Mouse (Mus musculus) myocyte (in vitro differentiated cells): Measurements from ENCODE around the gene Zfp740. TPM values are rescaled to one million over a fixed set of nuclear protein-coding genes. Genes with fewer than 3 reads are reported as not detected.

Experiments
- H3K27me3 ChIP-seq: one replicate; pipeline ENCODE4 v1.6.1; 2011; ENCODE audit not compliant: control insufficient read depth, insufficient read depth, insufficient read length
- H3K36me3 ChIP-seq: one replicate; pipeline ENCODE4 v1.6.1; 2011; ENCODE audit not compliant: control insufficient read depth, insufficient read depth
- H3K4me2 ChIP-seq: one replicate; pipeline ENCODE4 v1.6.1; 2011; ENCODE audit warnings: low read depth, control low read depth
- H3K4me3 ChIP-seq: one replicate; pipeline ENCODE4 v1.5.1; 2011; ENCODE audit warnings: mild to moderate bottlenecking, control low read depth, moderate library complexity
- H3K79me2 ChIP-seq: one replicate; pipeline ENCODE4 v1.6.1; 2011; ENCODE audit not compliant: control insufficient read depth, insufficient read depth
- H3ac ChIP-seq: one replicate; pipeline ENCODE4 v1.6.1; 2011; ENCODE audit not compliant: control insufficient read depth, insufficient read length
- CEBPB ChIP-seq: IDR thresholded peaks from 2 replicates; pipeline ENCODE4 v1.6.1; 2011; ENCODE audit warnings: mild to moderate bottlenecking, moderate library complexity; ENCODE audit not compliant: poor library complexity, insufficient read depth, severe bottlenecking
- E2F4 ChIP-seq: IDR thresholded peaks from one replicate; pipeline ENCODE4 v1.6.1; 2011; ENCODE audit warnings: mild to moderate bottlenecking, control low read depth, moderate library complexity; ENCODE audit not compliant: insufficient read depth
- MAX ChIP-seq: IDR thresholded peaks from one replicate; pipeline ENCODE4 v1.6.1; 2011; ENCODE audit warnings: low read depth, mild to moderate bottlenecking, control low read depth
- MYOD1 ChIP-seq, 3 experiments: IDR thresholded peaks; one replicate each; pipeline ENCODE4 v1.6.1; 2011; ENCODE audit warnings: control low read depth in 2 of 3, low read depth in 2 of 3, mild to moderate bottlenecking in 2 of 3, moderate library complexity in 1 of 3; ENCODE audit not compliant: insufficient read length in 2 of 3, control insufficient read depth in 1 of 3
- MYOG ChIP-seq, 3 experiments: IDR thresholded peaks; one replicate each; pipeline ENCODE4 v1.6.1; 2011; ENCODE audit warnings: control low read depth in 2 of 3, low read depth in 2 of 3, mild to moderate bottlenecking in 2 of 3; ENCODE audit not compliant: insufficient read length in 2 of 3, control insufficient read depth in 1 of 3, insufficient read depth in 1 of 3
- POLR2A ChIP-seq: IDR thresholded peaks from one replicate; pipeline ENCODE4 v1.6.1; 2011; ENCODE audit warnings: low read depth, mild to moderate bottlenecking, control low read depth, moderate library complexity; ENCODE audit not compliant: insufficient read length
- POLR2AphosphoS2 ChIP-seq: IDR thresholded peaks from one replicate; pipeline ENCODE4 v1.6.1; 2011; ENCODE audit warnings: low read depth, control low read depth; ENCODE audit not compliant: insufficient read length
- REST ChIP-seq: IDR thresholded peaks from one replicate; pipeline ENCODE4 v1.6.1; 2011; ENCODE audit warnings: mild to moderate bottlenecking, control low read depth, moderate library complexity; ENCODE audit not compliant: insufficient read depth, insufficient read length
- SRF ChIP-seq: IDR thresholded peaks from one replicate; pipeline ENCODE4 v1.6.1; 2011; ENCODE audit warnings: low read depth; ENCODE audit not compliant: control insufficient read depth, insufficient read length
- TCF12 ChIP-seq: IDR thresholded peaks from one replicate; pipeline ENCODE4 v1.6.1; 2011; ENCODE audit warnings: mild to moderate bottlenecking, control low read depth; ENCODE audit not compliant: poor library complexity, insufficient read depth, severe bottlenecking
- TCF3 ChIP-seq: IDR thresholded peaks from one replicate; pipeline ENCODE4 v1.6.1; 2011; ENCODE audit warnings: low read depth, control low read depth; ENCODE audit not compliant: insufficient read length
- USF1 ChIP-seq: IDR thresholded peaks from one replicate; pipeline ENCODE4 v1.6.1; 2011; ENCODE audit warnings: low read depth, mild to moderate bottlenecking, control low read depth, moderate library complexity
- polyA plus RNA-seq: library from polyadenylated mRNA; unstranded; fragments of >200 nt; fragmentation: generic; extraction: Trizol; gene quantifications from one replicate; pipeline ENCODE4 v1.2.1, GENCODE M21; 2012; ENCODE audit warnings: missing spikeins

Gene Zfp740
- polyA plus RNA-seq, 1 experiment = 42.3 TPM

DNA sequence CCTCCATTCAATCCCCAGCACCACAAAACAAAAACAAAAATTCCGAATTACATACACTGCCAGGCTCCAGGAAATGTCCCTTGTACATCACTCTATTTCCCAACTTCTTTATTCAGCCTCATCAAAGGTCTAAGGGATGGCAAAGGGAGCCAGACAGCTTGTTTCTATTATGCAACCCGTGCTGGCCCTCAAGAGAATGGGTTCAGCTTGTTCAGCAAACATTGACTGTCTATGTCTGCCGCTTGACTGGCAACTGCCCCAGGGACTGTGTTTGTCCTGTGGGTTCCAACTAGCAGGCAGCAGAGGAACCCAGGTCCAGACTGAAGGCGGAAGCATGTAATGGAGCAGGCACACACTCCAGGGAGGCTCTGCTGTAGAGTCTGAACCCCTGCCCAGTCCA, 4.2 kb upstream of the Zfp740 start:
- Histone ChIP-seq H3K4me3 (no peak overlapping the region), H3K27me3 (no peaks in the 10 kb centered on the region), H3K4me2 (no peak overlapping the region), H3K79me2 (no peaks in the 10 kb centered on the region), H3ac (no peak overlapping the region), H3K36me3 (no peaks in the 10 kb centered on the region)
- TF ChIP-seq TCF3 (no peak), MAX (no peak), MYOG (IDR thresholded peaks at IDR 0.05; ENCODE audit: control insufficient read depth in 1 of 3, insufficient read depth in 1 of 3, insufficient read length in 2 of 3, low read depth in 2 of 3) (no peak), CEBPB (no peak), REST (no peak), POLR2AphosphoS2 (no peak), TCF12 (no peak)

- H3K36me3 ChIP-seq = peaks cover 36% of the 10 kb centered on the region
- no peaks in the 10 kb centered on the region for H3K27me3 ChIP-seq
- H3K79me2 ChIP-seq = peaks cover 37% of the 10 kb centered on the region
- peak in 1 of 3 experiments; percentile 10 for TF ChIP-seq MYOD1 (IDR thresholded peaks at IDR 0.05; ENCODE audit: control insufficient read depth in 1 of 3, insufficient read length in 2 of 3, low read depth in 2 of 3)
- TF ChIP-seq POLR2AphosphoS2 = peak; percentile 51
- peak in 1 of 3 experiments; percentile 41 for TF ChIP-seq MYOG (IDR thresholded peaks at IDR 0.05; ENCODE audit: control insufficient read depth in 1 of 3, insufficient read depth in 1 of 3, insufficient read length in 2 of 3, low read depth in 2 of 3)
- TF ChIP-seq REST = no peak
- peak; percentile 35 for TF ChIP-seq SRF
- TF ChIP-seq USF1 = no peak
- TF ChIP-seq CEBPB = no peak
- no peak for TF ChIP-seq TCF12
- no peak for TF ChIP-seq E2F4
- no peak for TF ChIP-seq TCF3
- TF ChIP-seq MAX = no peak
- TF ChIP-seq POLR2A = peak; percentile 46
- peak overlapping the region; percentile 59 for H3K4me3 ChIP-seq
- peak overlapping the region; percentile 73 for H3ac ChIP-seq
- H3K4me2 ChIP-seq = peak overlapping the region; percentile 87
Measured at GRCm38 (mm10) chr15:102203835-102204381, 859 bp downstream of the Zfp740 start.

DNA sequence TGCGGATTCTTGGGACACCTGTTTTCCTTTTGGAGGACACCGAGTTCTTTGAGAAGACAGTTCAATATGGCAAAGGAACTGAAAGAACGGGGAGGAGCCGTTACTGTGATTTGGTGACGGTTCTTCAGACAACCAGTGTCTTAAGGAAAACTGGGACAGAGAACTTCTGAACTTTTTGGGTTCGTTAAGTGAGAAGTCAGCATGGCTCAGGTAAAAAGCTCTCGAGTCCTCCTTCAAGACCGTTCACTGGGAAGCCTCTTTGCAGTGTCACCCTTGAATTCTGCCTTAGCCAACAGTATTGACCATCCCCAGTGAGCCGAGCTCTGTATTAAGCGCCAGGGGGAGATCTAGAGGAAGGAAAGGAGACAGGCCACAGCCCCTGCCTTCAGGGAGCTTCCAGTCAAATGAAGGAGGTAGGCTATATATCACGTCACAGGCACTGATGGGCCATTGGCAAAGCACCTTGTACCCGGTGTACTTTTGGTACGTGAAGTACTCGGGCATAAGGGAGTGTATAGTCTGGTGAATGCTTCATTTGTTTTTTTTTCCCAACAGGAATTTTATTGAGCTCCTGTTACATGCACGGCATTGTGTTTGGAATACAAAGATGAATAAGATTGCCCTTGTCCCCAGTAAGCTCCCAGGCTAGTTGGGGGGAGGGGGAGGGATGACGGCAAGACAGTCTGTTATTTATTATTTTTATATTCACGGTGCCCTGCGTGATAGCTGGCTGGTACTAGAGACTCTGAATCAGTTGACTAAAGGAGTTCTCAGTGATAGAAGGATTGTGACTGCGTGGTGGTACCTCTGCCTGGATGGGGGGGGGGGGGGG, 1.8 kb downstream of the Zfp740 start, which contains the start of gene Csad:
Gene Csad, minus strand, starts transcription at position 51 of the 832 bp plus-strand sequence.
- H3K79me2 ChIP-seq = peaks cover 37% of the 10 kb centered on the region
- H3ac ChIP-seq = peak within 1 kb of the TSS; percentile 73
- H3K27me3 ChIP-seq = no peaks in the 10 kb centered on the region
- peak within 1 kb of the TSS; percentile 59 for H3K4me3 ChIP-seq
- peak within 1 kb of the TSS; percentile 87 for H3K4me2 ChIP-seq
- peaks cover 44% of the 10 kb centered on the region for H3K36me3 ChIP-seq
- TF ChIP-seq MAX (no peak), E2F4 (no peak), TCF12 (no peak), REST (no peak), MYOG (IDR thresholded peaks at IDR 0.05; ENCODE audit: control insufficient read depth in 1 of 3, insufficient read depth in 1 of 3, insufficient read length in 2 of 3, low read depth in 2 of 3) (no peak), TCF3 (no peak), POLR2AphosphoS2 (no peak), USF1 (no peak), MYOD1 (IDR thresholded peaks at IDR 0.05; ENCODE audit: control insufficient read depth in 1 of 3, insufficient read length in 2 of 3, low read depth in 2 of 3) (no peak), POLR2A (no peak), CEBPB (no peak), SRF (no peak)

- H3K4me2 ChIP-seq = no peak overlapping the region
- peaks cover 37% of the 10 kb centered on the region for H3K79me2 ChIP-seq
- H3K4me3 ChIP-seq = no peak overlapping the region
- no peak overlapping the region for H3ac ChIP-seq
- H3K36me3 ChIP-seq = peaks cover 44% of the 10 kb centered on the region
- TF ChIP-seq MAX (no peak), MYOG (IDR thresholded peaks at IDR 0.05; ENCODE audit: control insufficient read depth in 1 of 3, insufficient read depth in 1 of 3, insufficient read length in 2 of 3, low read depth in 2 of 3) (no peak), SRF (no peak), TCF12 (no peak), MYOD1 (IDR thresholded peaks at IDR 0.05; ENCODE audit: control insufficient read depth in 1 of 3, insufficient read length in 2 of 3, low read depth in 2 of 3) (no peak), POLR2AphosphoS2 (no peak), POLR2A (no peak), E2F4 (no peak), REST (no peak), USF1 (no peak), CEBPB (no peak), TCF3 (no peak)
- no peaks in the 10 kb centered on the region for H3K27me3 ChIP-seq
Measured at GRCm38 (mm10) chr15:102205779-102206178, 2.7 kb downstream of the Zfp740 start.
